ENCODE assay signal across 7 mouse cellular contexts in genomic region chr7:4898851-4899648, GRCm38 (mm10). TPM values are rescaled to one million over a fixed set of nuclear protein-coding genes. Genes with fewer than 3 reads are reported as not detected.
DNase-seq lines count a peak whose midpoint lies in the region; ATAC-seq and TF ChIP-seq lines count a peak whose summit lies in the region.

No protein-coding gene starts in this region.

- TF ChIP-seq CTCF in lung, embryonic 14.5 days (IDR thresholded peaks at IDR 0.05; ENCODE audit: low read depth), result no peak

- intact Hi-C loops in gastrocnemius, postnatal 14 days (cut with DNase I; ENCODE audit: low total_unique reads), result no loop called here

- peak overlapping the region; percentile 52 for H3K4me2 ChIP-seq in lung, embryonic 14.5 days
- H3K4me2 ChIP-seq in limb, embryonic 11.5 days (ENCODE audit: low read depth, severe bottlenecking), result peak overlapping the region; percentile 33

- DNase-seq in lung, embryonic 14.5 days, result no peak
- DNase-seq in lung, postnatal 14 days, result no peak
- no peak for DNase-seq in forebrain, embryonic 10.5 days (ENCODE audit: extremely low spot score, low spot score)
- DNase-seq in limb, embryonic 11.5 days (ENCODE audit: low spot score), result no peak
- peak; percentile 28 for DNase-seq in retina, embryonic 14.5 days (ENCODE audit: low spot score)
- DNase-seq in ovary, adult 18-20 months (ENCODE audit: low spot score), result no peak
- DNase-seq in gastrocnemius, postnatal 14 days, result no peak

- WGBS in lung, embryonic 14.5 days, result 14% methylated on average over 18 of the region's 18 CpGs
- 23% methylated on average over 18 of the region's 18 CpGs for WGBS in forebrain, embryonic 10.5 days
- 17% methylated on average over 15 of the region's 18 CpGs for WGBS in limb, embryonic 11.5 days

- ATAC-seq in lung, embryonic 14.5 days (ENCODE audit: insufficient read depth), result peak; percentile 20; the same call in 1 of the 2 replicates
- 0 out of 2 replicates have a peak, but pooled peaks have one; percentile 33 for ATAC-seq in limb, embryonic 11.5 days (ENCODE audit: insufficient number of reproducible peaks, low FRiP score, low TSS enrichment, low read depth)

- no peak overlapping the region for H3K27ac ChIP-seq in lung, embryonic 14.5 days (ENCODE audit: low read depth)
- H3K27ac ChIP-seq in forebrain, embryonic 10.5 days, result peak overlapping the region; percentile 21; the same call in 1 of the 2 replicates
- no peak overlapping the region for H3K27ac ChIP-seq in limb, embryonic 11.5 days (replicated peaks; ENCODE audit: low read depth, low read length)

- peaks cover 3% of the 10 kb centered on the region; the same call in 1 of the 2 replicates for H3K9me3 ChIP-seq in lung, embryonic 14.5 days (ENCODE audit: low read depth, low read length)
- peaks cover 6% of the 10 kb centered on the region for H3K9me3 ChIP-seq in forebrain, embryonic 10.5 days
- H3K9me3 ChIP-seq in limb, embryonic 11.5 days (ENCODE audit: control insufficient read depth, low read length), result no peaks in the 10 kb centered on the region; the same call in 1 of the 2 replicates

- H3K9ac ChIP-seq in lung, embryonic 14.5 days, result peak overlapping the region; percentile 26; the same call in 1 of the 2 replicates
- H3K9ac ChIP-seq in limb, embryonic 11.5 days (ENCODE audit: low read length), result no peak overlapping the region; the same call in 1 of the 2 replicates

- H3K36me3 ChIP-seq in lung, embryonic 14.5 days (ENCODE audit: insufficient read depth), result no peaks in the 10 kb centered on the region
- no peaks in the 10 kb centered on the region for H3K36me3 ChIP-seq in forebrain, embryonic 10.5 days (replicated peaks)
- no peaks in the 10 kb centered on the region for H3K36me3 ChIP-seq in limb, embryonic 11.5 days (ENCODE audit: control insufficient read depth, insufficient read depth, low read length)

- H3K4me1 ChIP-seq in lung, embryonic 14.5 days (ENCODE audit: insufficient read depth), result no peaks in the 10 kb centered on the region
- H3K4me1 ChIP-seq in forebrain, embryonic 10.5 days, result peaks cover 23% of the 10 kb centered on the region
- H3K4me1 ChIP-seq in limb, embryonic 11.5 days (ENCODE audit: control insufficient read depth, insufficient read depth, low read length), result no peaks in the 10 kb centered on the region

- peaks cover 8% of the 10 kb centered on the region; the same call in 1 of the 2 replicates for H3K27me3 ChIP-seq in lung, embryonic 14.5 days (ENCODE audit: insufficient read depth, low read length)
- H3K27me3 ChIP-seq in forebrain, embryonic 10.5 days (ENCODE audit: poor library complexity, severe bottlenecking), result peaks cover 37% of the 10 kb centered on the region
- peaks cover 15% of the 10 kb centered on the region for H3K27me3 ChIP-seq in limb, embryonic 11.5 days (ENCODE audit: control insufficient read depth, insufficient read depth, low read length)

- H3K4me3 ChIP-seq in lung, embryonic 14.5 days (ENCODE audit: low read depth, low read length), result peak overlapping the region; percentile 21; the same call in 1 of the 2 replicates
- peak overlapping the region; percentile 39 for H3K4me3 ChIP-seq in forebrain, embryonic 10.5 days
- no peak overlapping the region for H3K4me3 ChIP-seq in limb, embryonic 11.5 days (ENCODE audit: low read depth, low read length)

RNA-seq across cellular contexts. Expression of gene Gm36210, which starts 7.3 kb away (rescaled TPM):
- polyA plus RNA-seq in lung, embryonic 14.5 days (2014; fragmentation: Nextera tagmentation; extraction: Ambion mirVana), result not detected in 2 replicates
- polyA plus RNA-seq in forebrain, embryonic 10.5 days (2016; fragmentation: Nextera tagmentation; extraction: Ambion mirVana), result 0.12 and 0.22 TPM in 2 replicates
- not detected in 2 replicates for polyA plus RNA-seq in limb, embryonic 11.5 days (2014; fragmentation: Nextera tagmentation; extraction: Ambion mirVana)
- not detected for total RNA-seq in gastrocnemius, postnatal 14 days (2021)

RNA-seq across cellular contexts. Expression of gene Zfp628, which starts 16.0 kb away (rescaled TPM):
- 4.2 and 4.3 TPM in 2 replicates for polyA plus RNA-seq in lung, embryonic 14.5 days (2014; fragmentation: Nextera tagmentation; extraction: Ambion mirVana)
- polyA plus RNA-seq in forebrain, embryonic 10.5 days (2016; fragmentation: Nextera tagmentation; extraction: Ambion mirVana), result 4.1 and 4.2 TPM in 2 replicates
- 3.8 and 4.2 TPM in 2 replicates for polyA plus RNA-seq in limb, embryonic 11.5 days (2014; fragmentation: Nextera tagmentation; extraction: Ambion mirVana)
- total RNA-seq in gastrocnemius, postnatal 14 days (2021), result 1 to 10 TPM; 7.9 to 8.4 TPM

RNA-seq across cellular contexts. Expression of gene Isoc2a, which starts 22.1 kb away (rescaled TPM):
- polyA plus RNA-seq in lung, embryonic 14.5 days (2014; fragmentation: Nextera tagmentation; extraction: Ambion mirVana), result 0.88 and 0.91 TPM in 2 replicates
- 0.73 and 1.0 TPM in 2 replicates for polyA plus RNA-seq in forebrain, embryonic 10.5 days (2016; fragmentation: Nextera tagmentation; extraction: Ambion mirVana)
- polyA plus RNA-seq in limb, embryonic 11.5 days (2014; fragmentation: Nextera tagmentation; extraction: Ambion mirVana), result 0.63 and 0.84 TPM in 2 replicates
- total RNA-seq in gastrocnemius, postnatal 14 days (2021), result 10 to 100 TPM; 15.8 to 16.7 TPM

RNA-seq across cellular contexts. Expression of gene Nat14, which starts 22.8 kb away (rescaled TPM):
- polyA plus RNA-seq in lung, embryonic 14.5 days (2014; fragmentation: Nextera tagmentation; extraction: Ambion mirVana), result 1.4 and 2.3 TPM in 2 replicates
- polyA plus RNA-seq in forebrain, embryonic 10.5 days (2016; fragmentation: Nextera tagmentation; extraction: Ambion mirVana), result 8.1 and 8.3 TPM in 2 replicates
- polyA plus RNA-seq in limb, embryonic 11.5 days (2014; fragmentation: Nextera tagmentation; extraction: Ambion mirVana), result 1.9 and 2.9 TPM in 2 replicates
- total RNA-seq in gastrocnemius, postnatal 14 days (2021), result 1 to 10 TPM; 2.4 to 3.3 TPM

RNA-seq across cellular contexts. Expression of gene Ssc5d, which starts 26.5 kb away (rescaled TPM):
- polyA plus RNA-seq in lung, embryonic 14.5 days (2014; fragmentation: Nextera tagmentation; extraction: Ambion mirVana), result 2.1 and 2.2 TPM in 2 replicates
- polyA plus RNA-seq in forebrain, embryonic 10.5 days (2016; fragmentation: Nextera tagmentation; extraction: Ambion mirVana), result 1.2 and 1.3 TPM in 2 replicates
- 1.7 and 1.9 TPM in 2 replicates for polyA plus RNA-seq in limb, embryonic 11.5 days (2014; fragmentation: Nextera tagmentation; extraction: Ambion mirVana)
- 10 to 100 TPM; 28.5 to 33.4 TPM for total RNA-seq in gastrocnemius, postnatal 14 days (2021)
